Mouse (Mus musculus) stomach, embryonic 14.5 days (tissue): ENCODE data around the gene Atg14. TPM values are rescaled to one million over a fixed set of nuclear protein-coding genes. Genes with fewer than 3 reads are reported as not detected.
A peak's percentile ranks its signal among the peaks of the same experiment; 100 is the strongest.

Experiments used
- ATAC-seq: fragments of 200-750 bp; cut with Nextera tagmentation; 2 replicates; pipeline ENCODE4 v1.8.0; 2017; ENCODE audit warnings: low read depth, moderate TSS enrichment; ENCODE audit not compliant: insufficient number of reproducible peaks, insufficient read depth, low FRiP score
- H3K27ac ChIP-seq: fragments of 300-500 bp; sonication (generic); 2 replicates; pipeline ENCODE4 v1.5.1; 2014; ENCODE audit warnings: mild to moderate bottlenecking, low read length, moderate library complexity, mixed read lengths
- H3K27me3 ChIP-seq: fragments of 300-500 bp; sonication (generic); 2 replicates; pipeline ENCODE4 v1.6.1; 2014; ENCODE audit warnings: low read length, control low read depth, mixed read lengths; ENCODE audit not compliant: control insufficient read depth, insufficient read depth
- H3K36me3 ChIP-seq: fragments of 300-500 bp; sonication (generic); 2 replicates; pipeline ENCODE4 v1.6.1; 2014; ENCODE audit warnings: mild to moderate bottlenecking, control low read depth, low read length, moderate library complexity, mixed read lengths; ENCODE audit not compliant: control insufficient read depth, insufficient read depth
- H3K4me1 ChIP-seq: fragments of 300-500 bp; sonication (generic); 2 replicates; pipeline ENCODE4 v1.6.1; 2014; ENCODE audit warnings: low read length, control low read depth, mixed read lengths; ENCODE audit not compliant: control insufficient read depth, insufficient read depth
- H3K4me2 ChIP-seq: fragments of 300-500 bp; sonication (generic); replicated peaks from 2 replicates; pipeline ENCODE4 v1.6.1; 2014; ENCODE audit warnings: low read depth, low read length, control low read depth
- H3K4me3 ChIP-seq: fragments of 300-500 bp; sonication (generic); 2 replicates; pipeline ENCODE4 v1.5.1; 2014; ENCODE audit warnings: low read depth, low read length, control low read depth
- H3K9ac ChIP-seq: fragments of 300-500 bp; sonication (generic); replicated peaks from 2 replicates; pipeline ENCODE4 v1.6.1; 2014; ENCODE audit warnings: low read depth, mild to moderate bottlenecking, control low read depth, low read length, moderate library complexity, mixed read lengths
- H3K9me3 ChIP-seq: fragments of 300-500 bp; sonication (generic); 2 replicates; pipeline ENCODE4 v1.6.1; 2016; ENCODE audit warnings: low read depth, low read length, control low read depth; ENCODE audit not compliant: control insufficient read depth
- WGBS: fragments of 180-500 bp; shearing (Covaris S2); extraction: QIAGEN DNeasy Blood & Tissue Kit; methylation state at CpG from one replicate; pipeline ENCODE4 v1.1.7; 2014; 5-methylcytosine and 5-hydroxymethylcytosine counted together
- polyA plus RNA-seq: library from polyadenylated mRNA; unstranded; fragments of >200 nt; fragmentation: Nextera tagmentation; extraction: Ambion mirVana; gene quantifications from 2 replicates; pipeline ENCODE4 v1.2.1, GENCODE M21; 2014

Gene Atg14
- polyA plus RNA-seq, 1 experiment from 2014 or later: 14.3 TPM

DNA sequence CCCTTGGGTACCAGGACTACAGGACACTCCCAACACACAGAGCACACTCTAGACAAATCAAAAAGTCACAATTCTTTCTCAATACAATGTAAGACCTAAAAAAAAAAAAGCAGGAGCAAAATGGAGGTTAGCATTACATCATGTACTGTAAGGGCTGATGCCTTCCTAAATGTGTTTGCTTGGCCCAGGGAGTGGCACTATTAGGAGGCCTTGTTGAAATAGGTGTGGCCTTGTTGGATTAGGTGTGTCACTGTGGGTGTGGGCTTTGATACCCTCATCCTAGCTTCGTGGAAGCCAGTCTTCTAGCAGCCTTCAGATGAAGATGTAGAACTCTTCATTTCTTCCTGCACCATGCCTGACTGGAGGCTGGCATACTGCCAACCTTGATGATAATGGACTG lies 10.8 kb upstream of the Atg14 start:
- no peaks in the 10 kb centered on the region for H3K36me3 ChIP-seq
- no peak for ATAC-seq
- H3K27me3 ChIP-seq: no peaks in the 10 kb centered on the region
- H3K9me3 ChIP-seq: no peaks in the 10 kb centered on the region
- H3K9ac ChIP-seq: no peak overlapping the region
- H3K4me2 ChIP-seq: no peak overlapping the region
- WGBS: 54% methylated on average over 1 of the region's 1 CpGs
- H3K4me1 ChIP-seq: no peaks in the 10 kb centered on the region
- H3K27ac ChIP-seq: no peak overlapping the region
- H3K4me3 ChIP-seq: no peak overlapping the region

GRCm38 (mm10) chr14:47578086-47578485 lies 7.6 kb upstream of the Atg14 start:
- H3K27me3 ChIP-seq: no peaks in the 10 kb centered on the region
- WGBS: 90% methylated on average over 2 of the region's 2 CpGs

GRCm38 (mm10) chr14:47576687-47577086 lies 6.2 kb upstream of the Atg14 start:
- WGBS: 60% methylated on average over 4 of the region's 4 CpGs
- Histone ChIP-seq H3K4me3 (no peak overlapping the region), H3K9ac (no peak overlapping the region), H3K9me3 (no peaks in the 10 kb centered on the region), H3K36me3 (no peaks in the 10 kb centered on the region), H3K27ac (no peak overlapping the region), H3K4me1 (no peaks in the 10 kb centered on the region), H3K27me3 (no peaks in the 10 kb centered on the region), H3K4me2 (no peak overlapping the region)
- no peak for ATAC-seq

More at GRCm38 (mm10) chr14:47578086-47578485, 7.6 kb upstream of the Atg14 start:
- ATAC-seq: no peak
- no peaks in the 10 kb centered on the region for H3K36me3 ChIP-seq
- H3K27ac ChIP-seq: no peak overlapping the region
- H3K4me2 ChIP-seq: no peak overlapping the region
- no peak overlapping the region for H3K9ac ChIP-seq
- H3K4me3 ChIP-seq: no peak overlapping the region
- H3K4me1 ChIP-seq: no peaks in the 10 kb centered on the region
- H3K9me3 ChIP-seq: no peaks in the 10 kb centered on the region

DNA sequence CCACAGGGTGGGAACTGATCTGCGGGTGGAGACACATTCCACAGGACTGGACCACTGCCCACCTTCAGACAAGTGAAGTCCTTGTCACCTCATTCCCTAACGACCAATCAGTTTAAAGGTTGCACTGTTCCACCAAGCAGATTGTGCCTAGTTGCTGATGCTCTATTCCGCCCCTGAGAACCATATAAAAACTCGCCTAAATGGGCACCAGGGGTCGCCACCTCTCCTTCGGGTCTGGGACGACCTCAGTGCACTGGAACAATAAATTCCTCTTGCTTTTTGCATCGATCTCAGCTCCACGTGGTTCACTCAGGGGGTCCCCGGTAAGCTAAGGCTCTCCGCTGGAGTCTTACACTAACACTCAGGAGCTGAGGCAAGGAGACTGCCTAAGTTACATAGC lies 4.3 kb upstream of the Atg14 start:
- H3K4me2 ChIP-seq: no peak overlapping the region
- ATAC-seq: no peak
- no peak overlapping the region for H3K4me3 ChIP-seq
- no peaks in the 10 kb centered on the region for H3K9me3 ChIP-seq
- H3K9ac ChIP-seq: no peak overlapping the region
- no peaks in the 10 kb centered on the region for H3K36me3 ChIP-seq
- no peak overlapping the region for H3K27ac ChIP-seq
- 73% methylated on average over 11 of the region's 11 CpGs for WGBS
- H3K4me1 ChIP-seq: no peaks in the 10 kb centered on the region
- H3K27me3 ChIP-seq: no peaks in the 10 kb centered on the region

DNA sequence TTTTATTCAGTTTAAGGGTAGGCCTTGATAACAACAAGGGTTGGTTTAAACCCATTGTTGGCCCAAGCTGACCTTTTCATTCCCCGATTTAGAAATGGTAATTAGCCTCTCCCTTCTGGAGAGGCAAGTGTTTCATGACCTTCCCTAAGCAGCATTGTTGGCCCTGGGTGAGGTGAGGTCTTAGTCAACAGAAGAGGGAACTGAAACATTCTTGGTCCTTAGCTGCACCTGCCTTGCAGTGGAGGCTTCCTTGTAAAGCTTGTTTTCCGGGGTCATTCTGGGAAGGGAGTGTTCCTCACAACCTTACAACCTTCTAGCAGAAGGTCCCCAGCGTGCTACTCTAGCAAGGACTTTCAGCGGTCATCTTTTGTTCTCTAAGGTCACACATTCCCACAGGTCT lies 2.3 kb upstream of the Atg14 start:
- no peak overlapping the region for H3K4me3 ChIP-seq
- H3K9ac ChIP-seq: no peak overlapping the region
- H3K4me1 ChIP-seq: no peaks in the 10 kb centered on the region
- no peak overlapping the region for H3K4me2 ChIP-seq
- H3K36me3 ChIP-seq: no peaks in the 10 kb centered on the region
- ATAC-seq: no peak
- no peak overlapping the region for H3K27ac ChIP-seq
- no peaks in the 10 kb centered on the region for H3K9me3 ChIP-seq
- no peaks in the 10 kb centered on the region for H3K27me3 ChIP-seq
- WGBS: 68% methylated on average over 4 of the region's 4 CpGs

DNA sequence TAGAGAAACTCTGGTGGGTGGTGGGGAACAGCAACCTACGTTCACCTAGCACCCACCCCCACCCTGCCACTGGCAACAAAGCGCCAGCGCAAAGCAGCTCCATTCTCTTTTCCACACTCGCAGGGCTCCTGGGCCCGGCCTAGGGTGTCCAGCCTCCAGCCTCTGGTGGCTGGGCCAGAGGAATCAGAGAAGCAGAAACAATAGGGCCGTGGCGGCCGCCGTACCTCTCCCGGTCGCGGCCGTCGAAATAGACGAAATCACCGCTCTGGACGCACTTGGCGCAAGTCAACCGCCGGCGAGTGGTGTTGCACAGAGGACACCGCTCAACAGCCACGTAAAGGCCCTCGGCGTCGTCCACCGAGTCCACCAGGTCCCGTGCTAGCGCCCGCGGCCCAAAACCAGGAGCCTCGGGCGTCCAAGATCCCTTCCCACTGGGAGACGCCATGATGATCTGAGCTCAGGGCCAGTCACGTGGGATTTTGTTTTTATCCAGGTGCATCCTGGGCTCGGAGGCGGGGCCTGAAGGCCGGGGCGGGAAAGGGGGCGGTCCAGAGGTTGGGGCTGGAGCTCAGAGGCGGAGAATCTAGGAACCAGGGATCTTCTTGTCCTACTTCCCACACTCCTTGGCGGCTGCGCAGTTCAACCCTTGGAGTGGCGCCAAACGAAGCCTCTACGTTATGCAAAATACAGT lies 2.3 kb downstream of the Atg14 start:
- peak overlapping the region; percentile 98 for H3K4me3 ChIP-seq
- peak overlapping the region; percentile 47 for H3K9ac ChIP-seq
- H3K4me1 ChIP-seq: peaks cover 5% of the 10 kb centered on the region
- H3K4me2 ChIP-seq: peak overlapping the region; percentile 56
- peak; percentile 99 for ATAC-seq
- H3K27ac ChIP-seq: no peak overlapping the region; the same call in 1 of the 2 replicates
- WGBS: under 1% methylated on average over 46 of the region's 46 CpGs
- H3K27me3 ChIP-seq: no peaks in the 10 kb centered on the region
- H3K9me3 ChIP-seq: no peaks in the 10 kb centered on the region
- H3K36me3 ChIP-seq: 0 out of 2 replicates have a peak, but pooled peaks cover 2% of the 10 kb centered on the region

GRCm38 (mm10) chr14:47563106-47563505 lies 7.3 kb downstream of the Atg14 start:
- 84% methylated on average over 4 of the region's 4 CpGs for WGBS
- H3K9ac ChIP-seq: no peak overlapping the region
- no peak for ATAC-seq
- H3K4me3 ChIP-seq: no peak overlapping the region
- H3K27me3 ChIP-seq: no peaks in the 10 kb centered on the region
- H3K4me2 ChIP-seq: no peak overlapping the region
- peaks cover 5% of the 10 kb centered on the region for H3K4me1 ChIP-seq
- H3K9me3 ChIP-seq: no peaks in the 10 kb centered on the region
- no peak overlapping the region for H3K27ac ChIP-seq
- peaks cover 7% of the 10 kb centered on the region; the same call in 1 of the 2 replicates for H3K36me3 ChIP-seq

DNA sequence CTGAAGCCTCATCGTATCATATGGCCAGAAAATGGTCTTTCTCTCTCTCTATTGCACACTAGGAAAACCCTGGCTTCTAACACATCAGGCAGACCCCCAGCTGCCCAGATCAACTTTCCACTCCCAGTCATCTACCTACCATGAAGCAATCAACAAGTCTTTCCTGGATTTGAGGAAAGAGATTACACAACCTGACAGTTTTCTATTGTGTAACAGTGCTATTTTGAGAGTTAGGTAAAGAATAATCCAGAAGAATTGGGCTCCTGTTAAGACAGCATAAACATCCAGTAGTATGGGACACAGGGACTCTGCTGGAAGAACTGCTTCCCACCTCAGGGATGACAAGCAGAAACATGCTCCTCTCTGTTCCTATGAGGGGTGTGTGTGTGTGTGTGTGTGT lies 7.9 kb downstream of the Atg14 start:
- WGBS: 97% methylated on average over 1 of the region's 1 CpGs
- Histone ChIP-seq H3K27me3 (no peaks in the 10 kb centered on the region), H3K36me3 (peaks cover 7% of the 10 kb centered on the region; the same call in 1 of the 2 replicates), H3K4me2 (no peak overlapping the region), H3K4me1 (peaks cover 5% of the 10 kb centered on the region), H3K4me3 (no peak overlapping the region), H3K27ac (no peak overlapping the region), H3K9ac (no peak overlapping the region), H3K9me3 (no peaks in the 10 kb centered on the region)
- no peak for ATAC-seq

GRCm38 (mm10) chr14:47560714-47561113 lies 9.7 kb downstream of the Atg14 start:
- H3K27me3 ChIP-seq: no peaks in the 10 kb centered on the region
- 74% methylated on average over 2 of the region's 2 CpGs for WGBS
- no peak for ATAC-seq

More at GRCm38 (mm10) chr14:47560714-47561113, 9.7 kb downstream of the Atg14 start:
- no peaks in the 10 kb centered on the region for H3K4me1 ChIP-seq
- H3K9me3 ChIP-seq: no peaks in the 10 kb centered on the region
- no peak overlapping the region for H3K9ac ChIP-seq
- no peak overlapping the region for H3K4me2 ChIP-seq
- H3K36me3 ChIP-seq: peaks cover 7% of the 10 kb centered on the region; the same call in 1 of the 2 replicates
- no peak overlapping the region for H3K4me3 ChIP-seq
- no peak overlapping the region for H3K27ac ChIP-seq
